Mouse (Mus musculus): ENCODE data around the gene Dpf3. TPM values are rescaled to one million over a fixed set of nuclear protein-coding genes. Genes with fewer than 3 reads are reported as not detected.
A peak's percentile ranks its signal among the peaks of the same experiment; 100 is the strongest.

Gene Dpf3
- 31.7 and 35.9 TPM in 2 replicates for total RNA-seq (2014; rRNA removed)
- polyA plus RNA-seq (2015; fragmentation: Nextera tagmentation; extraction: Ambion mirVana): 10.3 and 14.3 TPM in 2 replicates

DNA sequence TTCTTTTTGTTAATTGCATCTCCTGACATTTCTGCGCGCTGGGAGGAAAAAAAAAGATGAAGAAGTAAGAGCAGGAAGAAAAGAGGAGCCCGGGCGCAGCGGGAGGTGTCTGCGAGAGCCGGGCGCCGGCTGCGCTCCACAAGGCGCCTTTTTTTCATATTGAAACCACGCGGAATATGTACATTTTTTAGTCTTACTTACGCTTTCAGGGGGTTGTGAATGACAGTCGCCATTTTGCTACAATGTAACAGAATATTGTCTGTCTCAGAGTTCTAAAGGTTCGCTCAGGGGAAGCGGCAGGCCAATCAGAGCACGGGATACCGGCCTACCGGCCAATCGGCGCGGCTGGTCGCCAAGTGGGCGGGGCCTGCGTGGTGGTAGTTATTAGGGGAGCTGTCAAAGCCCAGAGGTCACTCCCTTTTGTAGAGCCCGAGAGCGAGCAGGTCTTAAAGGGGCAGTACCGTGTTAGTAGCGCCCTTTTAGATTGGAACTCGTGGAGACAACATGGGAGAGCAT is at the start of gene Dpf3:
Gene Dpf3 (minus strand): TSS at position 241 of the 516 bp plus-strand sequence.
- Histone ChIP-seq H3K9ac (replicated peaks; ENCODE audit: low read length, poor library complexity, severe bottlenecking) (peak within 1 kb of the TSS; percentile 61), H3K4me1 (ENCODE audit: insufficient read depth, low read length) (0 out of 2 replicates have a peak, but pooled peaks cover 5% of the 10 kb centered on the region), H3K27me3 (ENCODE audit: insufficient read depth, low read length) (no peaks in the 10 kb centered on the region), H3K36me3 (ENCODE audit: insufficient read depth, low read length) (no peaks in the 10 kb centered on the region), H3K4me3 (ENCODE audit: low read depth, low read length) (peak within 1 kb of the TSS; percentile 75), H3K27ac (ENCODE audit: low read depth, low read length) (peak within 1 kb of the TSS; percentile 78), H3K9me3 (ENCODE audit: low read length) (no peaks in the 10 kb centered on the region), H3K4me2 (ENCODE audit: low read depth, low read length, poor library complexity, severe bottlenecking) (peak within 1 kb of the TSS; percentile 99)
- DNase-seq (ENCODE audit: low spot score) (peak; percentile 97), ATAC-seq (ENCODE audit: low FRiP score) (peak; percentile 93)
- TF ChIP-seq CTCF (IDR thresholded peaks at IDR 0.05): no peak
- 1% methylated on average over 31 of the region's 31 CpGs for WGBS

- Histone ChIP-seq H3K4me2 (ENCODE audit: low read depth, low read length, poor library complexity, severe bottlenecking) (no peak overlapping the region), H3K36me3 (ENCODE audit: insufficient read depth, low read length) (peaks cover 48% of the 10 kb centered on the region), H3K27ac (ENCODE audit: low read depth, low read length) (no peak overlapping the region), H3K27me3 (ENCODE audit: insufficient read depth, low read length) (no peaks in the 10 kb centered on the region), H3K4me1 (ENCODE audit: insufficient read depth, low read length) (no peaks in the 10 kb centered on the region), H3K9me3 (ENCODE audit: low read length) (no peaks in the 10 kb centered on the region), H3K4me3 (ENCODE audit: low read depth, low read length) (no peak overlapping the region), H3K9ac (replicated peaks; ENCODE audit: low read length, poor library complexity, severe bottlenecking) (no peak overlapping the region)
- peak; percentile 40 for TF ChIP-seq CTCF (IDR thresholded peaks at IDR 0.05)
- WGBS: 35% methylated on average over 9 of the region's 9 CpGs
- DNase-seq (ENCODE audit: low spot score) (peak; percentile 90), ATAC-seq (ENCODE audit: low FRiP score) (0 out of 2 replicates have a peak, but pooled peaks have one; percentile 23)
Measured at GRCm38 (mm10) chr12:83536039-83536438, 48.5 kb upstream of the Dpf3 start.

DNA sequence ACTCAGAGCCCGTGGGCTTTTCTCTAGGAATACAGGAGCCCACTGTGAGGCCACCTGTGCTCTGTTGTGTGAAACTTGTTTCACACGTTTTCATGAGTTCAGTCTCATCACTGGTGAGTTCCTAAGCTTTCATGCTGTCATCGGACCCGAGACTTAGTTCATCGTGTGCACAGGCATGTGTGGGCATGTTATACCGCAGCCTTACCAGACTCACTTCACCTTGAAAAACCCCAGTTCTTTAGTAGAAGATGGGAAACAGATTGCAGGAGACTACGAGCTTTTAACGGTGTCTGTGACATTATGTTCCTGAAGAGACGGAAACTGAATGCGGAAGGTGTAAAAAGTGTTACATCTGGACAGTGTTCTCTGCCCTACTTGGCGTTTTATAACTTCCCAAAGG is 47.9 kb upstream of the Dpf3 start:
- 91% methylated on average over 11 of the region's 11 CpGs for WGBS
- no peak for DNase-seq (ENCODE audit: low spot score)
- peaks cover 43% of the 10 kb centered on the region for H3K36me3 ChIP-seq (ENCODE audit: insufficient read depth, low read length)
- H3K27ac ChIP-seq (ENCODE audit: low read depth, low read length): no peak overlapping the region
- no peak for ATAC-seq (ENCODE audit: low FRiP score)
- H3K9ac ChIP-seq (replicated peaks; ENCODE audit: low read length, poor library complexity, severe bottlenecking): no peak overlapping the region
- H3K4me3 ChIP-seq (ENCODE audit: low read depth, low read length): no peak overlapping the region
- H3K4me2 ChIP-seq (ENCODE audit: low read depth, low read length, poor library complexity, severe bottlenecking): no peak overlapping the region
- no peaks in the 10 kb centered on the region for H3K27me3 ChIP-seq (ENCODE audit: insufficient read depth, low read length)
- TF ChIP-seq CTCF (IDR thresholded peaks at IDR 0.05): no peak
- H3K9me3 ChIP-seq (ENCODE audit: low read length): no peaks in the 10 kb centered on the region
- no peaks in the 10 kb centered on the region for H3K4me1 ChIP-seq (ENCODE audit: insufficient read depth, low read length)

- Histone ChIP-seq H3K27me3 (ENCODE audit: insufficient read depth, low read length) (no peaks in the 10 kb centered on the region), H3K9me3 (ENCODE audit: low read length) (no peaks in the 10 kb centered on the region), H3K9ac (replicated peaks; ENCODE audit: low read length, poor library complexity, severe bottlenecking) (no peak overlapping the region), H3K4me2 (ENCODE audit: low read depth, low read length, poor library complexity, severe bottlenecking) (no peak overlapping the region), H3K27ac (ENCODE audit: low read depth, low read length) (no peak overlapping the region), H3K36me3 (ENCODE audit: insufficient read depth, low read length) (peaks cover 32% of the 10 kb centered on the region), H3K4me1 (ENCODE audit: insufficient read depth, low read length) (no peaks in the 10 kb centered on the region), H3K4me3 (ENCODE audit: low read depth, low read length) (no peak overlapping the region)
- no peak for DNase-seq (ENCODE audit: low spot score)
- ATAC-seq (ENCODE audit: low FRiP score): no peak
- no peak for TF ChIP-seq CTCF (IDR thresholded peaks at IDR 0.05)
- 84% methylated on average over 3 of the region's 3 CpGs for WGBS
Measured at GRCm38 (mm10) chr12:83534190-83534589, 46.7 kb upstream of the Dpf3 start.

DNA sequence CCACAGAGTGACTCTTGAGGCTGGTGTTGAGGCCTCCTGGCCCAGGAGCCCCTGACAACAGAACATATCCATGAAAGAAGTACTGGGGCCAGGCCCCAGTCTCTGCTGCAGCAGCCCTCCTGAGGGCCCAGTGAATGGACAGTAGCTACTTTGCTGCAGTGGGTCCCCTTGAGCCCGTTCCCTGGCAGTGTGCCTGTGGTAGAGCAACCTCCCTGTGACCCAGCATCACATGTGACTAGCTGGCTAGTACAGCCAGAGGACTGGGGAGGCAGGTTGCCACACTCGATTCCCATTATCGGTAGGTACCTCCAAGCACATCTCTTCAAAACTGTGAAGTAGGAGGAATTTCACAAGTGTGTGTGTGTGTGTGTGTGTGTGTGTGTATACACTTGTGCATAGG is 45.5 kb upstream of the Dpf3 start:
- no peak overlapping the region for H3K27ac ChIP-seq (ENCODE audit: low read depth, low read length)
- H3K27me3 ChIP-seq (ENCODE audit: insufficient read depth, low read length): no peaks in the 10 kb centered on the region
- no peak for TF ChIP-seq CTCF (IDR thresholded peaks at IDR 0.05)
- H3K4me2 ChIP-seq (ENCODE audit: low read depth, low read length, poor library complexity, severe bottlenecking): no peak overlapping the region
- H3K4me3 ChIP-seq (ENCODE audit: low read depth, low read length): no peak overlapping the region
- H3K36me3 ChIP-seq (ENCODE audit: insufficient read depth, low read length): peaks cover 28% of the 10 kb centered on the region
- DNase-seq (ENCODE audit: low spot score) (no peak), ATAC-seq (ENCODE audit: low FRiP score) (no peak)
- H3K9me3 ChIP-seq (ENCODE audit: low read length): no peaks in the 10 kb centered on the region
- H3K4me1 ChIP-seq (ENCODE audit: insufficient read depth, low read length): no peaks in the 10 kb centered on the region
- no peak overlapping the region for H3K9ac ChIP-seq (replicated peaks; ENCODE audit: low read length, poor library complexity, severe bottlenecking)
- WGBS: 80% methylated on average over 3 of the region's 3 CpGs

- WGBS: 91% methylated on average over 6 of the region's 6 CpGs
- no peak for TF ChIP-seq CTCF (IDR thresholded peaks at IDR 0.05)
- no peak for ATAC-seq (ENCODE audit: low FRiP score)
- Histone ChIP-seq H3K27ac (ENCODE audit: low read depth, low read length) (no peak overlapping the region), H3K9me3 (ENCODE audit: low read length) (no peaks in the 10 kb centered on the region), H3K4me3 (ENCODE audit: low read depth, low read length) (no peak overlapping the region), H3K4me1 (ENCODE audit: insufficient read depth, low read length) (no peaks in the 10 kb centered on the region), H3K36me3 (ENCODE audit: insufficient read depth, low read length) (peaks cover 21% of the 10 kb centered on the region), H3K4me2 (ENCODE audit: low read depth, low read length, poor library complexity, severe bottlenecking) (no peak overlapping the region), H3K9ac (replicated peaks; ENCODE audit: low read length, poor library complexity, severe bottlenecking) (no peak overlapping the region), H3K27me3 (ENCODE audit: insufficient read depth, low read length) (no peaks in the 10 kb centered on the region)
- no peak for DNase-seq (ENCODE audit: low spot score)
Measured at GRCm38 (mm10) chr12:83531992-83532391, 44.5 kb upstream of the Dpf3 start.

Measured in midbrain, postnatal 0 days (tissue).